Comparison of ENCODE assay signal across 19 mouse cellular contexts in the genomic region with DNA sequence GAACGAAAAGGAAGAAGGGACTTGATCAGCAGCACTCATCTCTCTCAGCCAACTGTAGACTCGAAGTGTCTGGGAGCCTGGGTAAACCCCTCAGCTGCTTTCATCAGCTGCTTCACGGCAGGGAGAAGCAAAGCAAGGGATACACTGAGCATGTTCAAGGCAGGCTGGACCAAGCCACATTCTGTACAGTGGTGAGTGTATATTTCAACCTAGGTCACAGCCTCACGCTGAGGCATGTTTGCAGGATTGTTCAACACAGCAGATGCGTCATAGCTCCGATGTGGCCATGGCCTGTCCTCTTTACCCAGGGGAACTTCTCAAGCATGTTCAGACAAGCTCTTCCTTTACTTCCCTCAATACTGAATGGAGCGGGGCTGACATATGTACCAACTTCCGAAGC.
DNase-seq lines count a peak whose midpoint lies in the region; ATAC-seq lines count a peak whose summit lies in the region.
"Had no signal": no experiment of that assay in that cellular context is flagged by ENCODE, and none has a peak within 500 bp of the region (broad histone marks: within the 10 kb centered on the region; RNA-seq: fewer than 3 reads in every experiment).

No protein-coding gene starts in this region.

- 68% methylated on average over 8 of the region's 8 CpGs for WGBS in stomach, embryonic 16.5 days

- no peak overlapping the region for H3K4me3 ChIP-seq in stomach, embryonic 16.5 days (replicated peaks; ENCODE audit: low read length)
- H3K4me3 ChIP-seq: forebrain, embryonic 12.5 days; heart, embryonic 13.5 days; hindbrain, embryonic 15.5 days had no signal

- H3K27me3 ChIP-seq in stomach, embryonic 16.5 days (ENCODE audit: control insufficient read depth, insufficient read depth, low read length) = no peaks in the 10 kb centered on the region
- H3K27me3 ChIP-seq: forebrain, embryonic 12.5 days; heart, embryonic 13.5 days; hindbrain, embryonic 15.5 days; Patski had no signal

- no peak overlapping the region for H3K9ac ChIP-seq in stomach, embryonic 16.5 days (ENCODE audit: low read length)
- H3K9ac ChIP-seq: forebrain, embryonic 12.5 days; heart, embryonic 13.5 days; hindbrain, embryonic 15.5 days had no signal

- ATAC-seq in stomach, embryonic 16.5 days (ENCODE audit: insufficient read depth, low FRiP score) = peak; percentile 40; the same call in 1 of the 2 replicates
- ATAC-seq in megakaryocyte progenitor cell, adult 5-6 weeks (replicated peaks; ENCODE audit: poor library complexity) = no peak
- ATAC-seq: activated CD4-positive, CD25-positive, alpha-beta regulatory T cell, adult 4 months; forebrain, embryonic 16.5 days; Patski had no signal

- peak overlapping the region; percentile 18; the same call in 1 of the 2 replicates for H3K27ac ChIP-seq in stomach, embryonic 16.5 days (ENCODE audit: low read length)
- H3K27ac ChIP-seq: forebrain, embryonic 12.5 days; hindbrain, embryonic 15.5 days had no signal

- peaks cover 6% of the 10 kb centered on the region; the same call in 1 of the 2 replicates for H3K4me1 ChIP-seq in stomach, embryonic 16.5 days (ENCODE audit: control insufficient read depth, insufficient read depth, low read length)

- H3K36me3 ChIP-seq in stomach, embryonic 16.5 days (ENCODE audit: control insufficient read depth, insufficient read depth, low read length) = no peaks in the 10 kb centered on the region
- H3K36me3 ChIP-seq: forebrain, embryonic 12.5 days; heart, embryonic 13.5 days; hindbrain, embryonic 15.5 days had no signal

- peak; percentile 76 for DNase-seq in heart, adult 11 months
- DNase-seq in heart, adult 8-10 months (ENCODE audit: low spot score) = no peak
- peak; percentile 26 to 67 for DNase-seq in urinary bladder, adult 18-20 months (ENCODE audit: low spot score in 2 of 2)
- DNase-seq in urinary bladder, postnatal 25 days (ENCODE audit: low spot score) = no peak
- peak; percentile 1 for DNase-seq in fat pad, adult 2 months (ENCODE audit: extremely low read depth, low read depth, low spot score)
- DNase-seq in spleen, postnatal 36 days (ENCODE audit: low spot score in 2 of 2) = no peak
- DNase-seq: adrenal gland, postnatal 14 days; cerebellum, adult 18-20 months; cerebellum, adult 9-11 months; gastrocnemius, postnatal 10 days; heart, postnatal 36 days had no signal

- H3K9me3 ChIP-seq in stomach, embryonic 16.5 days (replicated peaks; ENCODE audit: control insufficient read depth, low read length) = no peaks in the 10 kb centered on the region
- H3K9me3 ChIP-seq: forebrain, embryonic 12.5 days; hindbrain, embryonic 15.5 days had no signal

- H3K4me2 ChIP-seq in stomach, embryonic 16.5 days (ENCODE audit: low read depth, low read length) = no peak overlapping the region
- H3K4me2 ChIP-seq: forebrain, embryonic 12.5 days; hindbrain, embryonic 15.5 days had no signal

Comparison
In these comparisons a context has a peak if more than half of its experiments do, and no peak if none do; other contexts are left out.
1. DNase-seq: peak in heart, adult 11 months (single experiment), urinary bladder, adult 18-20 months (2 of 2) and fat pad, adult 2 months (single experiment); none in heart, adult 8-10 months (single experiment), urinary bladder, postnatal 25 days (single experiment) and spleen, postnatal 36 days (0 of 2).